Mouse (Mus musculus) cerebellum, adult 2 months (tissue): ENCODE results near the gene Arhgdia. TPM values are rescaled to one million over a fixed set of nuclear protein-coding genes. Genes with fewer than 3 reads are reported as not detected.

ENCODE experiments used
- DNase-seq, 2 experiments: peaks; one replicate each; pipeline ENCODE4 v3.0.0; 2021
- H3K27ac ChIP-seq: fragments of 200-500 bp; 2 replicates; pipeline ENCODE4 v1.5.1; 2012; ENCODE audit warnings: low read length, control low read depth, inconsistent platforms; ENCODE audit not compliant: insufficient read depth
- H3K27me3 ChIP-seq: fragments of 200-500 bp; 2 replicates; pipeline ENCODE4 v1.6.1; 2012; ENCODE audit warnings: inconsistent platforms, mild to moderate bottlenecking, low read length, moderate library complexity; ENCODE audit not compliant: control insufficient read depth, insufficient read depth
- H3K4me1 ChIP-seq: fragments of 200-500 bp; 2 replicates; pipeline ENCODE4 v1.6.1; 2011; ENCODE audit warnings: low read length; ENCODE audit not compliant: control insufficient read depth, insufficient read depth
- H3K4me3 ChIP-seq: fragments of 200-500 bp; replicated peaks from 2 replicates; pipeline ENCODE3; 2011; ENCODE audit warnings: mild to moderate bottlenecking, low read depth, low read length, control low read depth; ENCODE audit not compliant: insufficient read depth
- CTCF ChIP-seq: fragments of 200-500 bp; IDR thresholded peaks from 2 replicates; pipeline ENCODE4 v1.5.1; 2011; ENCODE audit warnings: low read depth, mild to moderate bottlenecking, control low read depth, low read length, moderate library complexity, borderline replicate concordance; ENCODE audit not compliant: insufficient read depth
- POLR2A ChIP-seq: fragments of 200-500 bp; IDR thresholded peaks from 2 replicates; pipeline ENCODE4 v1.6.1; 2011; ENCODE audit warnings: low read length, control low read depth, borderline replicate concordance; ENCODE audit not compliant: insufficient read depth
- WGBS: fragments of 180-500 bp; shearing (Covaris S2); methylation state at CpG from one replicate; pipeline ENCODE4 v1.1.7; 2018; 5-methylcytosine and 5-hydroxymethylcytosine counted together
- polyA plus RNA-seq: library from polyadenylated mRNA; depleted of rRNA; stranded (reverse); fragments of >200 nt; gene quantifications from 2 replicates; pipeline ENCODE4 v1.2.3, GENCODE M21; 2012

The Arhgdia gene
- polyA plus RNA-seq, 1 experiment = 305 TPM

- TF ChIP-seq POLR2A (peak; percentile 89), CTCF (no peak)
- peak within 1 kb of the TSS; percentile 80 for H3K27ac ChIP-seq
- WGBS = under 1% methylated on average over 56 of the region's 56 CpGs
Observed at GRCm38 (mm10) chr11:120617519-120618112, 36.2 kb upstream of the Arhgdia start, which contains the start of gene Pcyt2. Gene Pcyt2 (minus strand): TSS chr11:120617936.

GRCm38 (mm10) chr11:120616617-120617294, 35.3 kb upstream of the Arhgdia start:
- peak overlapping the region; percentile 80; the same call in 1 of the 2 replicates for H3K27ac ChIP-seq
- peak in 1 of 2 experiments; percentile 33 for DNase-seq
- no peaks in the 10 kb centered on the region for H3K27me3 ChIP-seq
- TF ChIP-seq CTCF (no peak), POLR2A (no peak)
- 18% methylated on average over 4 of the region's 4 CpGs for WGBS
- H3K4me3 ChIP-seq = peak overlapping the region; percentile 73
- peaks cover 29% of the 10 kb centered on the region for H3K4me1 ChIP-seq

More at GRCm38 (mm10) chr11:120617519-120618112, 36.2 kb upstream of the Arhgdia start, which contains the start of gene Pcyt2:
- peak; percentile 94 to 95 for DNase-seq
- Histone ChIP-seq H3K4me1 (peaks cover 29% of the 10 kb centered on the region), H3K27me3 (no peaks in the 10 kb centered on the region), H3K4me3 (peak within 1 kb of the TSS; percentile 73)

GRCm38 (mm10) chr11:120615606-120616203, 34.3 kb upstream of the Arhgdia start:
- peak in 1 of 2 experiments; percentile 15 for DNase-seq
- WGBS = 74% methylated on average over 11 of the region's 11 CpGs
- H3K4me1 ChIP-seq = peaks cover 29% of the 10 kb centered on the region
- peak overlapping the region; percentile 27 for H3K4me3 ChIP-seq
- H3K27ac ChIP-seq = no peak overlapping the region
- no peak for TF ChIP-seq POLR2A
- no peaks in the 10 kb centered on the region for H3K27me3 ChIP-seq

- no peaks in the 10 kb centered on the region for H3K27me3 ChIP-seq
- no peak overlapping the region for H3K4me3 ChIP-seq
- peaks cover 29% of the 10 kb centered on the region for H3K4me1 ChIP-seq
- no peak for TF ChIP-seq POLR2A
- DNase-seq = peak in 1 of 2 experiments; percentile 30
- no peak overlapping the region for H3K27ac ChIP-seq
- 71% methylated on average over 6 of the region's 6 CpGs for WGBS
Observed at GRCm38 (mm10) chr11:120615167-120615566, 33.7 kb upstream of the Arhgdia start.

GRCm38 (mm10) chr11:120613976-120614375, 32.6 kb upstream of the Arhgdia start:
- 19% methylated on average over 8 of the region's 8 CpGs for WGBS
- TF ChIP-seq POLR2A (no peak), CTCF (no peak)

DNA sequence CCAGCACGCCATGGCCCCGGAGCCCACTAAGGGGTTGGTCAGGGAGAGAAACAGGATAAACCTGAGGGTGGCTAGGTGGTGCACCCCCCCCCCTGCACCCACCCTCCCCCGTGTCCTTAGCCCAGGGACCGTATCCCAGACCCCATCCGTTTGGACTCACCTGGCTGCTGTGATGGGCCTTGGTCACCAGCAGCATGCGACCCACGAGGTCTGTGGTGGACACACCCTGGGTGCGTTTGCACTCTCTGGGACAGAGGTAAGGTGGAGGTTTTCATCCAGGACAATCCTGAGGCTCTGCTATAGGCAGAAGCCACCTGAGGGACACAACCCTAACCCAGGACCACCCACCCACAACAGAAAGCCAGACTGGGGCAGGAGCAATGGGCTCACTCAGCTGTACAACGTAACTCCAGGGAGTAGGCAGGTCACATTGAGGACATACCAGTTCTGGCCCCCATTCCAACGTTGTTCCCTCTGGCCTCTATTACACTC, 32.1 kb upstream of the Arhgdia start:
- no peak for DNase-seq
- 38% methylated on average over 10 of the region's 10 CpGs for WGBS
- Histone ChIP-seq H3K4me3 (no peak overlapping the region), H3K4me1 (peaks cover 32% of the 10 kb centered on the region), H3K27me3 (no peaks in the 10 kb centered on the region), H3K27ac (peak overlapping the region; percentile 44; the same call in 1 of the 2 replicates)
- TF ChIP-seq POLR2A = no peak
- no peak for TF ChIP-seq CTCF

More at GRCm38 (mm10) chr11:120613976-120614375, 32.6 kb upstream of the Arhgdia start:
- Histone ChIP-seq H3K27me3 (no peaks in the 10 kb centered on the region), H3K4me3 (no peak overlapping the region), H3K4me1 (peaks cover 32% of the 10 kb centered on the region), H3K27ac (peak overlapping the region; percentile 44; the same call in 1 of the 2 replicates)
- peak in 1 of 2 experiments; percentile 44 for DNase-seq

GRCm38 (mm10) chr11:120612763-120613162, 31.3 kb upstream of the Arhgdia start:
- 6% methylated on average over 6 of the region's 6 CpGs for WGBS
- DNase-seq = peak; percentile 91 to 94
- no peaks in the 10 kb centered on the region for H3K27me3 ChIP-seq
- H3K4me3 ChIP-seq = no peak overlapping the region
- H3K4me1 ChIP-seq = peaks cover 32% of the 10 kb centered on the region
- peak overlapping the region; percentile 20; the same call in 1 of the 2 replicates for H3K27ac ChIP-seq
- peak; percentile 97 for TF ChIP-seq CTCF
- TF ChIP-seq POLR2A = no peak
